Comparison of ENCODE assay signal across 9 mouse cellular contexts in the genomic region with DNA sequence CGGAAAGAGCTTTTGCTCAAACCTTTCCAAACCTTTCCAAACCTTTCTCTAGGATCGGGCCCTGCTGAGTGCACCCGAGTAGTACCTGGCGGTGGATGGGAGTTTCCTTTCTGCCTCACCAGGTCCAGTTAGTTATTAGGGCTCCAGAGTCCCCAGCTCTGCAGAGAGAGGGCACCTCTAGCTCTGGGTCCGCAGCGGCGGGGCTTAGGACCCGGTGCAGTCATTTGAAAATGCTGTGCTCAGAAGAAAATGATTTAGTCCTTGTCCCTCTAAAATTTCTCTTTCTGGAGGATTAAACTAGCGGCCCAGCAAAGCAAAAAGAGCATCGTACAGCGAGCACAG. TPM values are rescaled to one million over a fixed set of nuclear protein-coding genes. Genes with fewer than 3 reads are reported as not detected.
DNase-seq lines count a peak whose midpoint lies in the region; ATAC-seq and TF ChIP-seq lines count a peak whose summit lies in the region.
"Had no signal": no experiment of that assay in that cellular context is flagged by ENCODE, and none has a peak within 500 bp of the region (broad histone marks: within the 10 kb centered on the region; RNA-seq: fewer than 3 reads in every experiment).

No protein-coding gene starts in this region.

- DNase-seq in heart, postnatal 25 days (ENCODE audit: low spot score) = no peak
- no peak for DNase-seq in ES-E14 (ENCODE audit: low read depth, low spot score)
- no peak for DNase-seq in limb, embryonic 11.5 days (ENCODE audit: low spot score)
- DNase-seq in spleen, postnatal 4 days (ENCODE audit: low spot score in 2 of 2) = no peak
- DNase-seq in adrenal gland, adult 2 months = no peak

- 7% methylated on average over 11 of the region's 11 CpGs for WGBS in heart, embryonic 12.5 days
- WGBS in embryonic facial prominence, embryonic 15.5 days = 6% methylated on average over 11 of the region's 11 CpGs
- 5% methylated on average over 11 of the region's 11 CpGs for WGBS in limb, embryonic 11.5 days
- WGBS in neural tube, embryonic 15.5 days = 3% methylated on average over 11 of the region's 11 CpGs

- H3K4me2 ChIP-seq in heart, embryonic 12.5 days = peak overlapping the region; percentile 99
- H3K4me2 ChIP-seq in embryonic facial prominence, embryonic 15.5 days (replicated peaks) = peak overlapping the region; percentile 95
- H3K4me2 ChIP-seq in limb, embryonic 11.5 days (ENCODE audit: low read depth, severe bottlenecking) = peak overlapping the region; percentile 99
- H3K4me2 ChIP-seq in neural tube, embryonic 15.5 days = peak overlapping the region; percentile 77

- no peaks in the 10 kb centered on the region for H3K36me3 ChIP-seq in heart, embryonic 12.5 days
- no peaks in the 10 kb centered on the region for H3K36me3 ChIP-seq in ES-E14 (ENCODE audit: control insufficient read depth, insufficient read depth, low read length, poor library complexity, severe bottlenecking)
- H3K36me3 ChIP-seq in embryonic facial prominence, embryonic 15.5 days = no peaks in the 10 kb centered on the region
- no peaks in the 10 kb centered on the region for H3K36me3 ChIP-seq in limb, embryonic 11.5 days (ENCODE audit: control insufficient read depth, insufficient read depth, low read length)
- no peaks in the 10 kb centered on the region for H3K36me3 ChIP-seq in neural tube, embryonic 15.5 days

- peak overlapping the region; percentile 64 for H3K4me3 ChIP-seq in heart, embryonic 12.5 days
- H3K4me3 ChIP-seq in ES-E14 (ENCODE audit: insufficient read depth in 1 of 2, low read depth in 1 of 2, low read length in 2 of 2, poor library complexity in 1 of 2, severe bottlenecking in 1 of 2) = peak overlapping the region; percentile 64 to 70; a peak in 2 of 4 replicates
- peak overlapping the region; percentile 60 for H3K4me3 ChIP-seq in embryonic facial prominence, embryonic 15.5 days (replicated peaks)
- H3K4me3 ChIP-seq in limb, embryonic 11.5 days (ENCODE audit: low read depth, low read length) = peak overlapping the region; percentile 59
- peak overlapping the region; percentile 88 for H3K4me3 ChIP-seq in neural tube, embryonic 15.5 days (replicated peaks)

- peaks cover 32% of the 10 kb centered on the region for H3K27me3 ChIP-seq in heart, embryonic 12.5 days (replicated peaks)
- H3K27me3 ChIP-seq in embryonic facial prominence, embryonic 15.5 days = peaks cover 22% of the 10 kb centered on the region
- peaks cover 24% of the 10 kb centered on the region for H3K27me3 ChIP-seq in limb, embryonic 11.5 days (ENCODE audit: control insufficient read depth, insufficient read depth, low read length)
- H3K27me3 ChIP-seq in neural tube, embryonic 15.5 days (replicated peaks) = no peaks in the 10 kb centered on the region

- intact Hi-C loops in heart, postnatal 25 days (cut with DNase I) = no loop called here

- no peaks in the 10 kb centered on the region for H3K9me3 ChIP-seq in heart, embryonic 12.5 days (replicated peaks)
- H3K9me3 ChIP-seq in ES-E14 (ENCODE audit: control insufficient read depth, insufficient read depth, low read depth, low read length) = no peaks in the 10 kb centered on the region
- H3K9me3 ChIP-seq in embryonic facial prominence, embryonic 15.5 days (replicated peaks) = no peaks in the 10 kb centered on the region
- no peaks in the 10 kb centered on the region for H3K9me3 ChIP-seq in limb, embryonic 11.5 days (ENCODE audit: control insufficient read depth, low read length)
- H3K9me3 ChIP-seq in neural tube, embryonic 15.5 days (replicated peaks) = no peaks in the 10 kb centered on the region

- no peak overlapping the region for H3K27ac ChIP-seq in heart, embryonic 12.5 days (ENCODE audit: poor library complexity, severe bottlenecking)
- H3K27ac ChIP-seq in ES-E14 (ENCODE audit: insufficient read depth, low read depth, low read length, poor library complexity, severe bottlenecking) = no peak overlapping the region
- H3K27ac ChIP-seq in embryonic facial prominence, embryonic 15.5 days (replicated peaks) = no peak overlapping the region
- no peak overlapping the region for H3K27ac ChIP-seq in limb, embryonic 11.5 days (replicated peaks; ENCODE audit: low read depth, low read length)
- peak overlapping the region; percentile 93 for H3K27ac ChIP-seq in neural tube, embryonic 15.5 days (replicated peaks)

- H3K9ac ChIP-seq in heart, embryonic 12.5 days = peak overlapping the region; percentile 57
- no peak overlapping the region for H3K9ac ChIP-seq in ES-E14 (ENCODE audit: insufficient read depth, low read depth, low read length, poor library complexity, severe bottlenecking)
- peak overlapping the region; percentile 39; the same call in 1 of the 2 replicates for H3K9ac ChIP-seq in embryonic facial prominence, embryonic 15.5 days
- H3K9ac ChIP-seq in limb, embryonic 11.5 days (ENCODE audit: low read length) = peak overlapping the region; percentile 58; the same call in 1 of the 2 replicates
- peak overlapping the region; percentile 89 for H3K9ac ChIP-seq in neural tube, embryonic 15.5 days (replicated peaks)

- in situ Hi-C loops in ES-E14 (cut with MboI; ENCODE audit: low sequenced_read_pairs in 2 of 2, unreplicated experiment in 2 of 2) = no loop called here

- 0 out of 2 replicates have a peak, but pooled peaks cover 4% of the 10 kb centered on the region for H3K4me1 ChIP-seq in heart, embryonic 12.5 days (replicated peaks)
- no peaks in the 10 kb centered on the region for H3K4me1 ChIP-seq in ES-E14 (ENCODE audit: control insufficient read depth in 2 of 2, insufficient read depth in 2 of 2, low read length in 2 of 2, poor library complexity in 1 of 2)
- H3K4me1 ChIP-seq in embryonic facial prominence, embryonic 15.5 days = peaks cover 4% of the 10 kb centered on the region; the same call in 1 of the 2 replicates
- H3K4me1 ChIP-seq in limb, embryonic 11.5 days (ENCODE audit: control insufficient read depth, insufficient read depth, low read length) = peaks cover 3% of the 10 kb centered on the region; the same call in 1 of the 2 replicates
- H3K4me1 ChIP-seq in neural tube, embryonic 15.5 days = peaks cover 17% of the 10 kb centered on the region

- ATAC-seq in heart, embryonic 12.5 days (ENCODE audit: insufficient number of reproducible peaks, low FRiP score) = 0 out of 2 replicates have a peak, but pooled peaks have one; percentile 15
- ATAC-seq in embryonic facial prominence, embryonic 15.5 days (ENCODE audit: insufficient number of reproducible peaks, low FRiP score, low TSS enrichment, low read depth) = peak; percentile 47
- ATAC-seq in limb, embryonic 11.5 days (ENCODE audit: insufficient number of reproducible peaks, low FRiP score, low TSS enrichment, low read depth) = 0 out of 2 replicates have a peak, but pooled peaks have one; percentile 27
- ATAC-seq in neural tube, embryonic 15.5 days (ENCODE audit: low FRiP score) = peak; percentile 51

TF ChIP-seq in ES-E14, 5 proteins besides CTCF, POLR2A, EP300 and RAD21:
- TF ChIP-seq ZC3H11A (IDR thresholded peaks at IDR 0.05; ENCODE audit: borderline replicate concordance, low read depth, low read length) (no peak), ZNF384 (IDR thresholded peaks at IDR 0.05; ENCODE audit: low read depth, low read length) (no peak), HCFC1 (IDR thresholded peaks at IDR 0.05; ENCODE audit: borderline replicate concordance, insufficient read depth, low read length) (no peak), MAFK (IDR thresholded peaks at IDR 0.05; ENCODE audit: insufficient read depth, low read depth, low read length) (no peak), CHD2 (IDR thresholded peaks at IDR 0.05; ENCODE audit: low read depth, low read length) (no peak)
TF ChIP-seq in ES-E14: peak in this region for 0.

RNA-seq across cellular contexts. Expression of gene Lin7a, which starts 1.3 kb away (rescaled TPM):
- 1.2 and 1.7 TPM in 2 replicates for polyA plus RNA-seq in heart, embryonic 12.5 days (2016; fragmentation: Nextera tagmentation; extraction: Ambion mirVana)
- total RNA-seq in heart, postnatal 25 days (2021) = 1 to 10 TPM; 1.2 to 1.4 TPM
- 0.09 and 0.26 TPM in 2 replicates for total RNA-seq in ES-E14 (2012; rRNA removed)
- polyA plus RNA-seq in embryonic facial prominence, embryonic 15.5 days (2015; fragmentation: Nextera tagmentation; extraction: Ambion mirVana) = 4.9 and 5.0 TPM in 2 replicates
- 1.3 and 1.8 TPM in 2 replicates for polyA plus RNA-seq in limb, embryonic 11.5 days (2014; fragmentation: Nextera tagmentation; extraction: Ambion mirVana)
- 34.5 and 40.3 TPM in 2 replicates for polyA plus RNA-seq in neural tube, embryonic 15.5 days (2015; fragmentation: Nextera tagmentation; extraction: Ambion mirVana)
- 1 to 10 TPM; 1.7 to 1.8 TPM for total RNA-seq in adrenal gland, adult 2 months (2021)
- polyA plus RNA-seq in adrenal gland, adult 2 months (2012; rRNA removed) = 0.03 TPM in 1 of 2 replicates, not detected in the other
- polyA plus RNA-seq: spleen, adult 2 months had no signal
